Mouse (Mus musculus) intestine, postnatal 0 days (tissue): ENCODE measurements around the gene Apol11a. TPM values are rescaled to one million over a fixed set of nuclear protein-coding genes. Genes with fewer than 3 reads are reported as not detected.
"Not testable (repeated sequence)": the region's sequence is repeated elsewhere in the genome, so short reads cannot be mapped to it uniquely, and the experiment has no call there.

ENCODE experiments used
- ATAC-seq: fragments of 200-750 bp; cut with Nextera tagmentation; 2 replicates; pipeline ENCODE4 v1.8.0; 2017; ENCODE audit warnings: mild to moderate bottlenecking, moderate TSS enrichment, moderate library complexity
- H3K27ac ChIP-seq: fragments of 300-500 bp; sonication (generic); 2 replicates; pipeline ENCODE4 v1.5.1; 2014; ENCODE audit warnings: mild to moderate bottlenecking, low read depth, low read length, moderate library complexity
- H3K27me3 ChIP-seq: fragments of 300-500 bp; sonication (generic); replicated peaks from 2 replicates; pipeline ENCODE4 v1.6.1; 2014; ENCODE audit warnings: low read length, mixed read lengths; ENCODE audit not compliant: control insufficient read depth, insufficient read depth
- H3K36me3 ChIP-seq: fragments of 300-500 bp; sonication (generic); 2 replicates; pipeline ENCODE4 v1.6.1; 2014; ENCODE audit warnings: mild to moderate bottlenecking, moderate library complexity; ENCODE audit not compliant: control insufficient read depth, insufficient read depth
- H3K4me1 ChIP-seq: fragments of 300-500 bp; sonication (generic); replicated peaks from 2 replicates; pipeline ENCODE4 v1.6.1; 2014; ENCODE audit warnings: antibody characterized with exemption, low read length, mixed read lengths; ENCODE audit not compliant: control insufficient read depth, insufficient read depth
- H3K4me2 ChIP-seq: fragments of 300-500 bp; sonication (generic); replicated peaks from 2 replicates; pipeline ENCODE4 v1.6.1; 2014; ENCODE audit warnings: low read depth, mild to moderate bottlenecking, moderate library complexity
- H3K4me3 ChIP-seq: fragments of 300-500 bp; sonication (generic); 2 replicates; pipeline ENCODE4 v1.5.1; 2014; ENCODE audit warnings: low read depth, low read length
- H3K9ac ChIP-seq: fragments of 300-500 bp; sonication (generic); 2 replicates; pipeline ENCODE4 v1.6.1; 2014; ENCODE audit warnings: mild to moderate bottlenecking, low read depth, low read length
- H3K9me3 ChIP-seq: fragments of 300-500 bp; sonication (generic); 2 replicates; pipeline ENCODE4 v1.6.1; 2016; ENCODE audit warnings: mixed run types; ENCODE audit not compliant: control insufficient read depth
- CTCF ChIP-seq: sonication (generic); IDR thresholded peaks from 2 replicates; pipeline ENCODE4 v1.5.1; 2016; ENCODE audit warnings: low read depth, mild to moderate bottlenecking, control low read depth, antibody characterized with exemption, moderate library complexity
- WGBS: fragments of 180-500 bp; shearing (Covaris S2); extraction: QIAGEN DNeasy Blood & Tissue Kit; methylation state at CpG from one replicate; pipeline ENCODE4 v1.1.7; 2014; 5-methylcytosine and 5-hydroxymethylcytosine counted together
- polyA plus RNA-seq: library from polyadenylated mRNA; unstranded; fragments of >200 nt; fragmentation: Nextera tagmentation; extraction: Ambion mirVana; gene quantifications from 2 replicates; pipeline ENCODE4 v1.2.1, GENCODE M21; 2015

The Apol11a gene
- polyA plus RNA-seq, 1 experiment from 2014 or later: not detected

GRCm38 (mm10) chr15:77523186-77523843 lies 15.2 kb downstream of the Apol11a start:
- ATAC-seq: peak; percentile 68
- H3K4me2 ChIP-seq, H3K4me3 ChIP-seq, H3K9ac ChIP-seq, H3K36me3 ChIP-seq, H3K27me3 ChIP-seq, H3K27ac ChIP-seq, H3K9me3 ChIP-seq, H3K4me1 ChIP-seq: not testable (repeated sequence)
- TF ChIP-seq CTCF: peak; percentile 79
- 13% methylated on average over 6 of the region's 6 CpGs for WGBS

- Histone ChIP-seq H3K27me3 (no peaks in the 10 kb centered on the region), H3K9me3 (no peaks in the 10 kb centered on the region), H3K4me2 (no peak within 1 kb of the TSS), H3K27ac (no peak within 1 kb of the TSS), H3K4me3 (no peak within 1 kb of the TSS), H3K9ac (no peak within 1 kb of the TSS), H3K36me3 (no peaks in the 10 kb centered on the region), H3K4me1 (no peaks in the 10 kb centered on the region)
- TF ChIP-seq CTCF: no peak
- no peak for ATAC-seq
These were observed 25.1 kb downstream of the Apol11a start, which contains the start of gene Apol7c for GRCm38 (mm10) chr15:77533216-77533615. Gene Apol7c (minus strand): TSS chr15:77533316.

GRCm38 (mm10) chr15:77539221-77539620 lies 31.1 kb downstream of the Apol11a start:
- WGBS: 34% methylated on average over 1 of the region's 1 CpGs
- not testable (repeated sequence) for H3K9ac ChIP-seq, H3K4me3 ChIP-seq, H3K27ac ChIP-seq, H3K9me3 ChIP-seq, H3K36me3 ChIP-seq, H3K4me2 ChIP-seq, ATAC-seq, H3K27me3 ChIP-seq, H3K4me1 ChIP-seq

GRCm38 (mm10) chr15:77561792-77562191 lies 53.7 kb downstream of the Apol11a start, which contains the start of gene 1700025B11Rik:
Gene 1700025B11Rik (minus strand): TSS chr15:77561892.
- H3K4me3 ChIP-seq: no peak within 1 kb of the TSS
- H3K36me3 ChIP-seq: no peaks in the 10 kb centered on the region
- H3K4me1 ChIP-seq: no peaks in the 10 kb centered on the region
- H3K9ac ChIP-seq: no peak within 1 kb of the TSS
- no peak within 1 kb of the TSS for H3K4me2 ChIP-seq
- no peaks in the 10 kb centered on the region for H3K9me3 ChIP-seq
- H3K27ac ChIP-seq: no peak within 1 kb of the TSS
- no peak for ATAC-seq
- TF ChIP-seq CTCF: no peak
- no peaks in the 10 kb centered on the region for H3K27me3 ChIP-seq

- Histone ChIP-seq H3K4me2 (no peak overlapping the region), H3K36me3 (no peaks in the 10 kb centered on the region), H3K4me3 (no peak overlapping the region), H3K9ac (no peak overlapping the region), H3K27me3 (no peaks in the 10 kb centered on the region), H3K4me1 (no peaks in the 10 kb centered on the region), H3K9me3 (no peaks in the 10 kb centered on the region), H3K27ac (no peak overlapping the region)
- ATAC-seq: no peak
- peak; percentile 55 for TF ChIP-seq CTCF
These were observed 55.1 kb downstream of the Apol11a start for GRCm38 (mm10) chr15:77563219-77563618.

Other genes starting within 250 kb of the Apol11a start
- 16.8 and 20.3 TPM in 2 replicates for gene Rbfox2, start 201.3 kb upstream of the Apol11a start, polyA plus RNA-seq
- 30.9 and 31.4 TPM in 2 replicates for gene Apol7a, start 109.2 kb upstream of the Apol11a start, polyA plus RNA-seq
- 26.2 and 33.1 TPM in 2 replicates for gene Apol9a, start 97.1 kb upstream of the Apol11a start, polyA plus RNA-seq
- 0.21 TPM in 1 of 2 replicates, not detected in the other for gene Apol7b, start 60.8 kb upstream of the Apol11a start, polyA plus RNA-seq
- gene Apol10a, start 31.2 kb upstream of the Apol11a start, polyA plus RNA-seq: 0.60 and 0.85 TPM in 2 replicates
- gene Apol7c, start 25.0 kb downstream of the Apol11a start, polyA plus RNA-seq: 18.8 and 23.9 TPM in 2 replicates
- gene 1700025B11Rik, start 53.6 kb downstream of the Apol11a start, polyA plus RNA-seq: not detected in 2 replicates
- 0.61 and 0.69 TPM in 2 replicates for gene Apol10b, start 87.9 kb downstream of the Apol11a start, polyA plus RNA-seq
- gene Gm36245, start 91.0 kb downstream of the Apol11a start, polyA plus RNA-seq: not detected in 2 replicates
- not detected in 2 replicates for gene Apol11b, start 135.0 kb downstream of the Apol11a start, polyA plus RNA-seq
- gene Apol7e, start 190.6 kb downstream of the Apol11a start, polyA plus RNA-seq: 0.22 and 0.25 TPM in 2 replicates
- 3.2 and 4.1 TPM in 2 replicates for gene Apol9b, start 220.8 kb downstream of the Apol11a start, polyA plus RNA-seq
- not detected in 2 replicates for gene Apol8, start 248.7 kb downstream of the Apol11a start, polyA plus RNA-seq